Mouse (Mus musculus) liver, postnatal 0 days (tissue): ENCODE measurements around the gene Lce1l.

Experiments
- CTCF ChIP-seq: sonication (generic); IDR thresholded peaks from 2 replicates; pipeline ENCODE4 v1.5.1; 2016; ENCODE audit warnings: antibody characterized with exemption, low read depth
- EP300 ChIP-seq: IDR thresholded peaks from 2 replicates; pipeline ENCODE4 v1.6.1; 2016; ENCODE audit warnings: antibody characterized with exemption, low read depth, mild to moderate bottlenecking

DNA sequence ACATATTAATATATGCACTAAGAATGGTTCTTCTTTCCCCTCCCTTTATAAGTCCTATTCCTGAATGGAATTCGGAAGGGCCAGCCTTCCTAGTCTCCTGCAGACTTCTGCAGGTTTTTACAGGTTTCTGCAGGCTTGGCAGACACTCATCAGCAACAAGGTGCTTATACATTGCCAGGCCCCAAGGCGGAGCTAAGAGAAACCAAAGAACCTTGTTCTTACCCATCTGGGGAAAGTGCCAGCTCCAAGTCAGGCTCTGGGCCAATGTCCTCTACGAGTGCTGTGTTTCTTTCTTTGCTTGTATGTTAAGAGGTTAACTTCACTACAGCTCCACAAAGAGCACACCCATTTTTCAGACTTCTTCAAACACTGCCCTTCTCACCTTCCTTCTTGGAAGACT lies 43.0 kb upstream of the Lce1l start:
- TF ChIP-seq CTCF, result no peak
- no peak for TF ChIP-seq EP300
